Mouse (Mus musculus): Measurements from ENCODE around the gene Fbln7. TPM values are rescaled to one million over a fixed set of nuclear protein-coding genes. Genes with fewer than 3 reads are reported as not detected.
A peak's percentile ranks its signal among the peaks of the same experiment; 100 is the strongest.

The Fbln7 gene
- not detected in 2 replicates for total RNA-seq (2015)
- not detected in 2 replicates for total RNA-seq (2017)

DNA sequence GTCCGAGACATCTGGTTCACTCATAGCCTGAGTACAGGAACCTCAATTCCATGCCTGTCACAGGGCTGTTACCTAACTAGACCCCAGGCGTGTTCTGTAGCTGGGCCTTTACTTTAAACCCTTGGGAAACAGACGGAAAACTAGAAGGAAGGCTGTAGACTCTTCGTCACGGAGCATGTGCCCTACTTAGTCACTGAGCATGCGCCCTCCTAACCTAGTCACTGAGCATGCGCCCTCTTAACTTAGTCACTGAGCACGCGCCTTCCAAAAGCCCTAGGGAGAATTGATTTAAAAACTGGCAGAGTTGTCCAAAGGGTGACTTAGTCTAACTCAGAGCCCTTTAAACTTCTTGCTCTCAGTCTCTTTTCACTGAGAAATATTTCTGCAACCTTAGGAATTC, at the start of gene Fbln7:
Fbln7 (plus strand) TSS at position 346 of the 400 bp plus-strand sequence.
- ATAC-seq (replicated peaks; ENCODE audit: poor library complexity), result no peak

DNA sequence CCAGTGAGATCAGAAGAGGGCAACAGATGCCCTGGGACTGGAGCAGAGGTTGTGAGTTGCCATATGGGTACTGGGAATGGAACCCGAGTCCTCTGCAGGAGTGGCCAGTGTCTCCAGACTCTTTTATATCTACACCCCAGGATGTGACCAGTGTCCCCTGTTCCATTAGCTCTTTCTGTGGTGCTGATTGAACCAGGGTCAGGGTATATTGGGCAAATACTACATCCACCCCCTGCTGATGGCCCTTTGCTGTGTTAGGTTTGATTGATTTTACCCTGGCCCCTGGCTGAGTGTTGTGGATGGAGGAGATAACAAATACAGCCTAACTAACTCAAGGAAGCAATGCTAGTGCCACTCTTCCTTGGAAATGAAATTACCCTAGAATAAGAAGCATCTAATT, 46.5 kb upstream of the Fbln7 start:
- no peak for ATAC-seq (replicated peaks; ENCODE audit: poor library complexity)

- no peak for ATAC-seq (replicated peaks; ENCODE audit: poor library complexity)
Measured at GRCm38 (mm10) chr2:128816916-128817315, 45.9 kb upstream of the Fbln7 start.

- peak; percentile 42 for ATAC-seq (replicated peaks; ENCODE audit: poor library complexity)
Measured at GRCm38 (mm10) chr2:128817387-128817785, 45.4 kb upstream of the Fbln7 start.

- ATAC-seq (replicated peaks; ENCODE audit: poor library complexity), result peak; percentile 86
Measured at GRCm38 (mm10) chr2:128817786-128818681, 44.7 kb upstream of the Fbln7 start, which contains the start of gene Tmem87b. TSS of gene Tmem87b (plus strand) at chr2:128818118.

DNA sequence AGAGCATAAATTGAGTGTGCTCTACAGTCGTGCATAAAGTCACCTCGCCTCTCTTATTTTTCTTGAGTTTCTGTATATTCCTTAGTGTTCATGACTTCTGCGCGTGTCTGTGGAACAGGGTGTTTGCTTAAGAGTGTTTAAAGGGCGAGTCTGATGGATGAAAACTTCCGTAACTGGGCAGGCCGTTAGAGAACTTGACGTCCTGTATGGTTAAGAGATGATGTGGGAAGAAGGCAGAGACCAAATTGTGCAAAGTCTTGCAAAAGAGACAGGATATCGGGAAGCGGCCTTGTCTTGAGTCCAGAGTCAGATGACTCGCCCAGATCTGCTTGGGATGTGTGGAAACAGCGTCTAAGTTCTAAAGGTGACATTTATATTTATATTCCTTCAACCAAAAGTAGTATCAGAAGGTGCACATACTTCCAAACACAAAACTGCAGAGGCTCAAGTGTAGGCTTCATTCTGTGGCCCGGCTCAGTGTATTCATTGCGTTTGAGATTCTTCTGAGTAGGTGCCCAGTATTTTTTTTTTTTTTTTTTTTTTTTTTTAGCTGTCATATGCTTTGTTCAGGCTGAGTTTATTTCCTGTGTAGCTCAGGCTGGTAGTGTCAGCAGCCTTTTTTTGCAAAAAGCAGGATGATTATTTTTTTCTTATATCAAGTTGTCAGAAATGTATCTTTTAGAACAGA, 43.7 kb upstream of the Fbln7 start:
- ATAC-seq (replicated peaks; ENCODE audit: poor library complexity), result peak; percentile 23

GRCm38 (mm10) chr2:128820631-128821030, 42.1 kb upstream of the Fbln7 start:
- no peak for ATAC-seq (replicated peaks; ENCODE audit: poor library complexity)

- ATAC-seq (replicated peaks; ENCODE audit: poor library complexity), result no peak
Measured at GRCm38 (mm10) chr2:128823893-128824292, 38.9 kb upstream of the Fbln7 start.

- ATAC-seq (replicated peaks; ENCODE audit: poor library complexity), result no peak
Measured at GRCm38 (mm10) chr2:128827787-128828186, 35.0 kb upstream of the Fbln7 start.

- no peak for ATAC-seq (replicated peaks; ENCODE audit: poor library complexity)
Measured at GRCm38 (mm10) chr2:128832611-128833010, 30.2 kb upstream of the Fbln7 start.

GRCm38 (mm10) chr2:128833035-128833434, 29.7 kb upstream of the Fbln7 start:
- ATAC-seq (replicated peaks; ENCODE audit: poor library complexity), result no peak

DNA sequence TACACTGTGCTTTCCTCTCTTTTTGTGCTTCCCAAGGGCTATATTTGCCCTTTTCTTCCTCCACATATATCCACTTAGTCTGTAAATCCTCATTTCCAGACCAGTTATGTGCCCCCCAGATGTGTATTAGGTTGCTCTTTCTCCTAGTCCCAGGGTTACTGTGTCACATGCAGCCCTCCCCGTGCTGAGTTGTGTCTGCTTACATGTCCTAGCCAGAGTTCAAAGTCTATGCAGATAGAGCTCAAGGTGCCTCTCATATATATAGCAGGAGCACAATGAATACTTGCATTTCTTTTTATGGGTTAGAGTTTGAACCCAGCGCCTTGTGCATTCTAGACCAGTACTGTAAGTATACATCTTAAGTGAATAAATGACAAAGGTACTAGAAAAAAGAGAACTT, 29.3 kb upstream of the Fbln7 start:
- ATAC-seq (replicated peaks; ENCODE audit: poor library complexity), result no peak

DNA sequence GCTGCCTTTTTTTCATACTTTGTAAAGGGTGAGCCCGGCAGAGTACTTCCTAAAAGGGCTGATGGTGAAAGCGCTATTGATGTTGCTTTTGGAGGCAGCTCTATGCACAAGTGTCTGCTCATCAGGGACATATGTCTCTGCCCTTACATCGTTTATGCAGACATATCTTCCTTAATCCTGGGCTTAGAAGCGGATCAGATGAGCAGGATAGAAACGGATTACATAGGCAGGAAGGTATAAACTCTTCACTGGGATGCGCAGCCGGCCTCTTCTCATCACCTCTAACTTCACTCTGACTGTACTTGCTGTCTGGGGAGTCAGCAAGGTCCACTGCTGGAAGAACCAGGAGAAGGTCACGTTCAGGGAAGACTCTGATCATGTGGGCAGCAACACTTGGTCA, 25.2 kb upstream of the Fbln7 start:
- ATAC-seq (replicated peaks; ENCODE audit: poor library complexity), result no peak

DNA sequence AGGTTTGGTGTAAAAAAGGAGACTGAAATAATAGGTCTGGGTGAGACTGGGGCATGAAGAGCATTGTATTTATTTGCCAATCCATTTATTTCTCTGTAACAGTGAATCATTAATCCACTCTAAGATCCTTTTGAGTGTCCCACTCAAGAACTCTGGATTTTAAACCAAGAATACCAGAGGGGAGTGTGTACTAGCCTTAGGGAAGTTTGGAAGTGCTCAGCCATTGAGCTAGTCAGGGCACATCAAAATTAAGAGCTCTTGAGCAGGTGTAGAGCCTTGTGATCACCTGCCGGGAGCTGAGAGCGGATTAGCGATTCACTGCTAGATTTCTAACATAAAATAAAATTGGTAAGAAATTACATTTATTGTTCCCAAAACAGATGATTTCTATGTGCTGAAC, 24.2 kb upstream of the Fbln7 start:
- ATAC-seq (replicated peaks; ENCODE audit: poor library complexity), result no peak

- no peak for ATAC-seq (replicated peaks; ENCODE audit: poor library complexity)
Measured at GRCm38 (mm10) chr2:128839501-128839900, 23.3 kb upstream of the Fbln7 start.

DNA sequence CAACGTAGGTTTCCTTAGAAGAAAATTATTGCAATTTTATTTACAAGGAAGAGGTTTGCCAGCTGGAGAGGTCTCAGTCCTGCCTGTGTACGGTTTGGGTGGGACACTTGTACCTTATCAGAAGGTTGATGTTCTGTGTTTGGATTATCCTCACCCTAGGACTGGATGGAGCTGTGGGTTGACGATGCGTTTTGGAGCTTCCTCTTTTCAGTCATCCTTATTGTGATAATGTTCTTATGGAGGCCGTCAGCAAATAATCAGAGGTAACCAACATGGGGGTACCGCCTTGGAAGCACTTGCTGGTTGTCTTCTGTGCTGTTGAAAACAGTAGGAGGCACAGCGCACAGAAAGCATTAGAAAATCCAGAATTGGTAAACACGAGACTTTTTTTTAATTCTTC, 20.3 kb upstream of the Fbln7 start:
- no peak for ATAC-seq (replicated peaks; ENCODE audit: poor library complexity)

- no peak for ATAC-seq (replicated peaks; ENCODE audit: poor library complexity)
Measured at GRCm38 (mm10) chr2:128850036-128850435, 12.7 kb upstream of the Fbln7 start.

DNA sequence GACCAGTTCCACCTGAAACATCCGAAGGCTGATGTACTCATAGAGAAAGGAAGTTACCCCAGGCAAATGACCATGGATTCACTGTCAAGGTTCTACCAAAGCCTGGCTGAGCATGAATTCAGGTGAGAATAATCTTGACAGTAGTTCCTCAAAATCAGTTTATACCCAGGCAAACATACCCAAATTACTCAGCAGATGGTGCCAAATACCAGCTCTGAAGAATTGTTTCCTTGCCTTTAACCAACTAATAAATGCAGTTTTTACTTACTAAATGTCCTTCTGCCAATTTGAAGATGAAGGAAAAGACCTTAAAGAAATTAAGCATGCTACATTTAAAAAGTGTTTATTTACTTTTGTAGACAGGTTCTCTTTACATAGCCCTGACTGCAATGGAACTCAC, 6.1 kb upstream of the Fbln7 start:
- no peak for ATAC-seq (replicated peaks; ENCODE audit: poor library complexity)

- no peak for ATAC-seq (replicated peaks; ENCODE audit: poor library complexity)
Measured at GRCm38 (mm10) chr2:128858962-128859361, 3.8 kb upstream of the Fbln7 start.

DNA sequence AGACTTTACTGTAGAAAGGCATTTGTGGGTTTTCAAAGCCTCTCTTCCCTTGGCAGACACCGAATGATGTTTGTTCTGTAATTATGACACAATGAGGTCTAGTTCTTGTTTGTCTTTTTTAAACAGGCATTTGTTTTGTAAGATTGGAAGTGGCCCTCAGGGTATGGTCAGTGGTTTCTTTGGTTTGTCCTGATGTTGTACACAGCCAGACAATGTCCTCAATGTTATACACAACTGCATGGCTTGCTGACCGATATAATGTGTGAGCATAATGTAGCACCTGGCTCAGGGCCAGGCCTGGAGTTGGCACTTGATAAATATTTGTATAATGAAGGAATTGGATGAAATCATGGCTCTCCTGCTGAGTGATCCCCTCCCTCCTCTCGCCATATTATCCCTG, 2.9 kb upstream of the Fbln7 start:
- no peak for ATAC-seq (replicated peaks; ENCODE audit: poor library complexity)

DNA sequence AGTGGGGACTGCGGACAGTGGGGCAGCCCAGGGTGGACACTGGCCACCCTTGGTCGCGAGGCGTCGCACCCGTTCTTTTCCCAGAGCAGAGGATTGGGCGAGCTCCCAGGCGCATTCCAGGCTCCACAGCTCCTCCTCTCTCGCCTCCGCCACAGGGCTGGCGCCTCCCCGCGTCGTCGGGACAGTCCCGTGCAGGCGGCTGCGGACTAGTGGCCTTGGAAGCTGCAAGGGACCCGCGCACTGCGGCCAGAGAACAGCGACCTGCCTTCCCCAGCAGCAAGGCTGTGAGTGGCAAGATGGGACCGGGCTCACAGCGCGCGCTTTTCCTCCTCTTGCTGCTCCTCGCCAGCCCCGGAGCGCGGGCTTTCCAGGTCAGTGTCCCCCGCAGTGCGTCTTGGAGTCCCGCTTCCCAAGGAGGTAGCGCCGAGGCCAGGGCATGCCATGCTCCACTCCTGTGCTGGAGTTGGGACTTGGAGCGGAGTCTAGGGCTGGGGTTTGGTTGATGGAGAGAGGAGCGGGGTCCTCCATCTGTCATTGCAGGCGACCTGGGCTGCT, 1.1 kb downstream of the Fbln7 start:
- no peak for ATAC-seq (replicated peaks; ENCODE audit: poor library complexity)

- no peak for ATAC-seq (replicated peaks; ENCODE audit: poor library complexity)
Measured at GRCm38 (mm10) chr2:128865061-128865460, 2.3 kb downstream of the Fbln7 start.
